Mouse (Mus musculus): ENCODE results near the gene F11r. TPM values are rescaled to one million over a fixed set of nuclear protein-coding genes. Genes with fewer than 3 reads are reported as not detected.

Gene F11r
- polyA plus RNA-seq, 1 experiment: 21.5 TPM

DNA sequence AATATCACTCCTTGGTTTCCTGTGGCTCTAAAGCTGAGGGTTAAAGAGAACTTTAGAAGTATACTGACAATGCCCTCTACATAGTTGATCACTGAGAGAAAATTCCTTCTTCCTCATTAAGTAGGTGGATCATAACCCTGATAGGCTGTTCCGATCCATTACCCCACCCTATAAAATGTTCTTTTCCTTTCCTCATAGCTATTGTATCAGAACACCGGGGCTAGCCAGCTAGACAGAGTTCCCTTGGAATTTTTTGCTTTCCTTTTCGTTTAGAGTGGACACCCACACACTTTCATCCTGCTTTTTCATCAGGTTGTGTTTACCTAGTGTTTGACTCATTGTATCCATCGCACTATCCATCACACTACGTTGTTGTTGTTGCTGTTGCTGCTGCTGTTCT, 12.7 kb upstream of the F11r start:
- 74% methylated on average over 5 of the region's 5 CpGs for WGBS
- TF ChIP-seq CTCF (IDR thresholded peaks at IDR 0.05; ENCODE audit: control insufficient read depth, insufficient read depth, low read length) (no peak), POLR2A (IDR thresholded peaks at IDR 0.05; ENCODE audit: borderline replicate concordance, control insufficient read depth, low read depth, low read length) (no peak)
- Histone ChIP-seq H3K27ac (ENCODE audit: control insufficient read depth, insufficient read depth, low read depth, low read length, poor library complexity) (no peak overlapping the region), H3K4me3 (replicated peaks; ENCODE audit: control insufficient read depth, low read depth, low read length) (no peak overlapping the region), H3K4me1 (ENCODE audit: control insufficient read depth, insufficient read depth, low read length) (no peaks in the 10 kb centered on the region)

DNA sequence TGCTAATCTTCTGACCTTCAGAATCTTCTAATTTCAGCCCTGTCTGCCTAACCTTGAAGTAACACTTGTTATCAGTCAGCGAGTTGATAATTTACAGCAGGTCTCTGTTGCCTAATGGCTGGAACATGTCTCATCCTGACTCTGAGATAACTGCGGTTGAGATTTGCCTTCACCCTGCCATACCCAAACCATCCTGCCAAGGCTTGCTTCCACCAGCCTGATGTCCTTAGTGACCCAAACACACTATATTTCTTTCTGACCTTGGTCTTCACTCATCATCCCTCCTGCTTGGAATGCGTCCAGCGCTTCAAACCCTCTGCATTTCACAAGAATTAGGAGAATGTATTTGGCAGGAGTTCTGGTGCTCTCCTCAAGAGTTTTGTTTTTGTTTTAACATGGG, 12.2 kb upstream of the F11r start:
- H3K4me1 ChIP-seq (ENCODE audit: control insufficient read depth, insufficient read depth, low read length): no peaks in the 10 kb centered on the region
- TF ChIP-seq CTCF (IDR thresholded peaks at IDR 0.05; ENCODE audit: control insufficient read depth, insufficient read depth, low read length): no peak
- no peak for TF ChIP-seq POLR2A (IDR thresholded peaks at IDR 0.05; ENCODE audit: borderline replicate concordance, control insufficient read depth, low read depth, low read length)
- 83% methylated on average over 4 of the region's 4 CpGs for WGBS
- no peak overlapping the region for H3K4me3 ChIP-seq (replicated peaks; ENCODE audit: control insufficient read depth, low read depth, low read length)
- no peak overlapping the region for H3K27ac ChIP-seq (ENCODE audit: control insufficient read depth, insufficient read depth, low read depth, low read length, poor library complexity)

DNA sequence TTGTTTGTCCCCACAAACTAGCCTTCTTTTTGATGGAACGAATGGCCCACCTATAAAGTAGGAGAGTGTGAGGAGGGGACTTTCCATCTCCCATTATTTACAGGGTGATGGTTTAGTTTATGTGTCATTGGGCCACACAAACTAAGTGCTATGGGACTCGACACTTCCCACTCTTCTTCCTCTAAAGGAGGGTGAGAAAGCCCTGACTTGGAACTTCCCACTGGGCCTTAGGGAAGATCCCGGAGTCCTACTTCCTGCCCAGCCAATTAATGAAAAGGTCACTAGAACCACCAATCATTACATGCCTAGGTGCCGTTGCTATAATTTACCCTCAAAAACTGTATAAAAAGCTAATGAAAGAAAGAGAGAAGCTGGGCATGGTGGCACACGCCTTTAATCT, 5.2 kb upstream of the F11r start:
- no peaks in the 10 kb centered on the region; the same call in 1 of the 2 replicates for H3K4me1 ChIP-seq (ENCODE audit: control insufficient read depth, insufficient read depth, low read length)
- TF ChIP-seq POLR2A (IDR thresholded peaks at IDR 0.05; ENCODE audit: borderline replicate concordance, control insufficient read depth, low read depth, low read length) (no peak), CTCF (IDR thresholded peaks at IDR 0.05; ENCODE audit: control insufficient read depth, insufficient read depth, low read length) (no peak)
- no peak overlapping the region for H3K27ac ChIP-seq (ENCODE audit: control insufficient read depth, insufficient read depth, low read depth, low read length, poor library complexity)
- no peak overlapping the region for H3K4me3 ChIP-seq (replicated peaks; ENCODE audit: control insufficient read depth, low read depth, low read length)
- 71% methylated on average over 5 of the region's 5 CpGs for WGBS

DNA sequence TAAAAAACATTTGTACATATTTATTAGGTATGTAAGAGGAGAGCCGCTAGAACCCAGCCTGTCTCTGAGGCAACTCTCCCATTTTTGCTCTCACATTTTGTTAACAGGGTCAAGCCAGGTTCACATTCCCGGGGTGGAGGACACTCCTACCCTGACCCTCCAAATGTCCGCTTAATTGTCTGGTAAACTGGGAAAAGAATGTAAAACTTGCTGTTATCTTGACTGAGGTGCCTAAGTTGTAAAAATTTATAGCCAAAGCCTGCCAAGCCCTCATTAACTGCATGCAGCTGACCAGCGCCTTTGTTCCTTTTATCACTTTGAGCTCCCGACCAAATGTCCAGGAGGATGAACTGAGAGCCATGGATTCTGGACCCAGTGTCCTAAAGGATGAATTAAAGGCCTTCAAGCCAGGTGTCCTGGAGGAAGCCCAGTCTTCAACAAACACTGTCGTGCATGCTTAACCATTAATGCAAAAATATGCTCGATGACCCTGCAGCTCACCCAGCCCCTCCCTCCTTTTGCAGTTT, 2.0 kb upstream of the F11r start:
- no peak overlapping the region for H3K4me3 ChIP-seq (replicated peaks; ENCODE audit: control insufficient read depth, low read depth, low read length)
- H3K27ac ChIP-seq (ENCODE audit: control insufficient read depth, insufficient read depth, low read depth, low read length, poor library complexity): no peak overlapping the region
- 74% methylated on average over 7 of the region's 7 CpGs for WGBS
- no peaks in the 10 kb centered on the region; the same call in 1 of the 2 replicates for H3K4me1 ChIP-seq (ENCODE audit: control insufficient read depth, insufficient read depth, low read length)
- TF ChIP-seq CTCF (IDR thresholded peaks at IDR 0.05; ENCODE audit: control insufficient read depth, insufficient read depth, low read length) (no peak), POLR2A (IDR thresholded peaks at IDR 0.05; ENCODE audit: borderline replicate concordance, control insufficient read depth, low read depth, low read length) (no peak)

DNA sequence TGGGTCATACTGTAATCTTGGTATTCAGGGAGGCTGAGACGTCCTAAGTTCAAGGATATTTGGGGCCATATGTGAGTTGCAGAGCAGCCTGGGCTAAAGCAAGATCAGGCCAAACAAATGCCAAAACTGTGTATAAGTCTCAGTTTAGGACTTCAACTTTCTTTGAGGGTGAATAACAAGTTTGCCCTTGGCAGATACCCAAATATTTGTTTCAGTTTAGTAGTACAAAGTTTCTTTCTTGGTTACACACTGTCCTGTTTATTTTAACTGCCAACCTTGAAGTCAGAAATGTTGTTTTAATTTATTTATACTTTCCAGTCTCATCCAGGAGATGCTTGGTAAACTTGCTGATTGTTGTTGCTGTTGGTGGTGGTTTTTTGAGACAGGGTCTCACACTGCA, 1.4 kb upstream of the F11r start:
- Histone ChIP-seq H3K4me3 (replicated peaks; ENCODE audit: control insufficient read depth, low read depth, low read length) (no peak overlapping the region), H3K27ac (ENCODE audit: control insufficient read depth, insufficient read depth, low read depth, low read length, poor library complexity) (no peak overlapping the region), H3K4me1 (ENCODE audit: control insufficient read depth, insufficient read depth, low read length) (no peaks in the 10 kb centered on the region; the same call in 1 of the 2 replicates)
- 68% methylated on average over 1 of the region's 1 CpGs for WGBS
- TF ChIP-seq CTCF (IDR thresholded peaks at IDR 0.05; ENCODE audit: control insufficient read depth, insufficient read depth, low read length) (no peak), POLR2A (IDR thresholded peaks at IDR 0.05; ENCODE audit: borderline replicate concordance, control insufficient read depth, low read depth, low read length) (no peak)

DNA sequence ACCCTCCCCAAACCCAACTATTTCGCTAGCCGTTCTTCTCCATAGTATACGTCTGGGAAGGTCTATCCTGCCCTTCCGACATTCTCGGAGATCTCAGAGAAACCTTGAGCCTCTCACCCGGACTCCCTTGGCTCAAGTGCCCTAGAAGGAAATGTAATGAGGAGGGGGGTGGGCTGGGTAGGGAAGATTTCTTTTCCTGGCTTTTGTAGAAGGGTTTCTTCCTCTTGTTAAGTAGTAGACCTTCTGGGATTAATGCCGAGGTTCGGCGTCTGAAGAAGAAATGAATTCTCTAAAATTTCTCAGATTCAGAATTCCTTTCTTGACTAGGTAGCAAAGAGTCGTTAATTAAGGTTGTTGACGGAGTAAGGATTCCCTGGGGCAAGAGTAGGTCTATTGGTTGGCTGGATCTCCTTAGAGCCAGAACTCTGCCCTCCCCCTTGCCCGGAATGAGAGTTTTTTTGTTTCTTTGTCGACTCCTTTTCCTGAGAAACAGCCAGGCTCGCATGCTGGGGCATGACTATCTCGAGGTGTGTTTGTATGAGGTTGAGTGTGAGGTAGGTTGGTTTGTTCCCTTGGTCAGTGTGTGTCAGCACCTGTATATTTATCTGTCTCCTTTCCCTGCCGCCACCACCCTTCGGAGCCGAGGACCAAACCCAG, 807 bp downstream of the F11r start:
- Histone ChIP-seq H3K4me3 (replicated peaks; ENCODE audit: control insufficient read depth, low read depth, low read length) (no peak overlapping the region), H3K27ac (ENCODE audit: control insufficient read depth, insufficient read depth, low read depth, low read length, poor library complexity) (no peak overlapping the region), H3K4me1 (ENCODE audit: control insufficient read depth, insufficient read depth, low read length) (peaks cover 3% of the 10 kb centered on the region)
- WGBS: 6% methylated on average over 18 of the region's 18 CpGs
- TF ChIP-seq CTCF (IDR thresholded peaks at IDR 0.05; ENCODE audit: control insufficient read depth, insufficient read depth, low read length) (no peak), POLR2A (IDR thresholded peaks at IDR 0.05; ENCODE audit: borderline replicate concordance, control insufficient read depth, low read depth, low read length) (no peak)

DNA sequence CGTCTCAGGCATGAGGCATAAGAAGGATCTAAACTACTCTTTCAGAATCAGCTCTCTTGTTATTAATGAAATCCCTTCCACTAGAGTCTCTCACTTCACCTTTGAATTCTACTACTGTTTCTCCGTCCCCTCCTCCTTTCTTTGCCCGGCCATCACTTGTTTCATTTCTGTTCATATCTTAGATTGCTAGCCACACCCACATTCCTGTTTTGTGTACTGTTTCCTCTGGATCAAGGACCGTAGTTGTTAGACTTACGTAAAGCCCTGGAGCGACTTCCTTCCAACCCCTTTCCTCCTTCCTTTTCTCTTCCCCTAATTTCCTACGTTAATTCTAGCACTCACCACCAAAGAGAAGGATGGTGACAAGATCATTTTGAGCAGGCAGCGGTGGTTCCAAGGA, 1.7 kb downstream of the F11r start:
- Histone ChIP-seq H3K4me1 (ENCODE audit: control insufficient read depth, insufficient read depth, low read length) (peaks cover 3% of the 10 kb centered on the region), H3K4me3 (replicated peaks; ENCODE audit: control insufficient read depth, low read depth, low read length) (no peak overlapping the region)
- 33% methylated on average over 8 of the region's 8 CpGs for WGBS

DNA sequence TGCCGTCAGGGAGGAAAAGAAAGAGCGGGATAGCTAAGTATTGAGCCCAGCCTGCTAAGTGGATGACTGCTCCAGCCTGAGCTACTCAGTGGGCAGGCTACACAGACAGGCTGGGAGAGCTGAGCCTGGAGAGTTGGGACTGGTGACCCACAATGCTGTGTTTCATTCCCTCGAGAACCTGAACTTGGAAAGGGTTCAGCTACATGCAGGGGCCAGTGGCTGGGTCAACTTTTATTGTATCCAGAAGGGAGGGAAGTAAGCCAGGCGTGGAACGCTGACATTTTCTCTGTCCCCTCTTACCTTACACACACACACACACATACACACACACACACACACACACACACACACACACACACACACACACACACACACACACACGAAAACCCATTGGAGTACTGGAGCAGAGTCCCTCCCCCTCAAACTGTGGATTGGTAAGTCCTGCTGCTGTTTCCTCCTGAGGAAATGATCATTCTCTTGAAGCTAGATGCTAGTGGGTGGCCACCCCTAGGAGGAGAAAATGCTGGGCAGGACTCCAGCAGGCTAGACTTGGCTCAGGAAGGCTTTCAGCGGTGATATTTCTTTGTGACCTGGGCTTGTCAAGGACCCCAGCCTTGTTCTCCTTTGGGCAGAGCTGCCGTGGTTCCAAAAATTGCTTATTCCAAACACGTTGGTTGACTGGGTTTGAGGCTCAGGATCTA, 2.8 kb downstream of the F11r start:
- Histone ChIP-seq H3K4me3 (replicated peaks; ENCODE audit: control insufficient read depth, low read depth, low read length) (no peak overlapping the region), H3K27ac (ENCODE audit: control insufficient read depth, insufficient read depth, low read depth, low read length, poor library complexity) (no peak overlapping the region), H3K4me1 (ENCODE audit: control insufficient read depth, insufficient read depth, low read length) (peaks cover 3% of the 10 kb centered on the region)
- TF ChIP-seq POLR2A (IDR thresholded peaks at IDR 0.05; ENCODE audit: borderline replicate concordance, control insufficient read depth, low read depth, low read length) (no peak), CTCF (IDR thresholded peaks at IDR 0.05; ENCODE audit: control insufficient read depth, insufficient read depth, low read length) (no peak)
- 21% methylated on average over 9 of the region's 9 CpGs for WGBS

More for the DNA sequence above, 1.7 kb downstream of the F11r start:
- H3K27ac ChIP-seq (ENCODE audit: control insufficient read depth, insufficient read depth, low read depth, low read length, poor library complexity): no peak overlapping the region
- TF ChIP-seq POLR2A (IDR thresholded peaks at IDR 0.05; ENCODE audit: borderline replicate concordance, control insufficient read depth, low read depth, low read length): no peak
- no peak for TF ChIP-seq CTCF (IDR thresholded peaks at IDR 0.05; ENCODE audit: control insufficient read depth, insufficient read depth, low read length)
